Mouse (Mus musculus): ENCODE measurements around the gene Sin3a. TPM values are rescaled to one million over a fixed set of nuclear protein-coding genes. Genes with fewer than 3 reads are reported as not detected.

The Sin3a gene
- 10 to 100 TPM; 32.5 to 38.8 TPM for total RNA-seq (2021)

- peak; percentile 44 to 59 for DNase-seq (ENCODE audit: extremely low spot score in 1 of 2, low spot score in 1 of 2)
Measured at GRCm38 (mm10) chr9:57071801-57072351, at the start of gene Sin3a. Sin3a (plus strand) TSS chr9:57072040.

GRCm38 (mm10) chr9:57031756-57032155, 40.1 kb upstream of the Sin3a start:
- DNase-seq (ENCODE audit: extremely low spot score in 1 of 2, low spot score in 1 of 2) = no peak

- peak in 1 of 2 experiments; percentile 54 for DNase-seq (ENCODE audit: extremely low spot score in 1 of 2, low spot score in 1 of 2)
Measured at GRCm38 (mm10) chr9:57056237-57056636, 15.6 kb upstream of the Sin3a start.

- no peak for DNase-seq (ENCODE audit: extremely low spot score in 1 of 2, low spot score in 1 of 2)
Measured at GRCm38 (mm10) chr9:57064164-57064563, 7.7 kb upstream of the Sin3a start.

- DNase-seq (ENCODE audit: extremely low spot score in 1 of 2, low spot score in 1 of 2) = no peak
Measured at GRCm38 (mm10) chr9:57068266-57068665, 3.6 kb upstream of the Sin3a start.

- DNase-seq (ENCODE audit: extremely low spot score in 1 of 2, low spot score in 1 of 2) = no peak
Measured at GRCm38 (mm10) chr9:57070262-57070661, 1.6 kb upstream of the Sin3a start.

GRCm38 (mm10) chr9:57070800-57071545, 867 bp upstream of the Sin3a start:
- no peak for DNase-seq (ENCODE audit: extremely low spot score in 1 of 2, low spot score in 1 of 2)

- DNase-seq (ENCODE audit: extremely low spot score in 1 of 2, low spot score in 1 of 2) = no peak
Measured at GRCm38 (mm10) chr9:57072526-57072988, 717 bp downstream of the Sin3a start.

GRCm38 (mm10) chr9:57072989-57073789, 1.3 kb downstream of the Sin3a start:
- DNase-seq (ENCODE audit: extremely low spot score in 1 of 2, low spot score in 1 of 2) = peak; percentile 74 to 79

GRCm38 (mm10) chr9:57073790-57074094, 1.9 kb downstream of the Sin3a start:
- DNase-seq (ENCODE audit: extremely low spot score in 1 of 2, low spot score in 1 of 2) = no peak

- DNase-seq (ENCODE audit: extremely low spot score in 1 of 2, low spot score in 1 of 2) = peak in 1 of 2 experiments; percentile 10
Measured at GRCm38 (mm10) chr9:57074171-57074821, 2.5 kb downstream of the Sin3a start.

GRCm38 (mm10) chr9:57074822-57075603, 3.2 kb downstream of the Sin3a start:
- DNase-seq (ENCODE audit: extremely low spot score in 1 of 2, low spot score in 1 of 2) = peak; percentile 21 to 34

- peak; percentile 86 to 89 for DNase-seq (ENCODE audit: extremely low spot score in 1 of 2, low spot score in 1 of 2)
Measured at GRCm38 (mm10) chr9:57075681-57076381, 4.0 kb downstream of the Sin3a start.

- DNase-seq (ENCODE audit: extremely low spot score in 1 of 2, low spot score in 1 of 2) = peak; percentile 66 to 85
Measured at GRCm38 (mm10) chr9:57076701-57077660, 5.1 kb downstream of the Sin3a start.

- DNase-seq (ENCODE audit: extremely low spot score in 1 of 2, low spot score in 1 of 2) = no peak
Measured at GRCm38 (mm10) chr9:57082236-57082635, 10.4 kb downstream of the Sin3a start.

- DNase-seq (ENCODE audit: extremely low spot score in 1 of 2, low spot score in 1 of 2) = no peak
Measured at GRCm38 (mm10) chr9:57117261-57117755, 45.5 kb downstream of the Sin3a start.

GRCm38 (mm10) chr9:57129641-57130040, 57.8 kb downstream of the Sin3a start:
- DNase-seq (ENCODE audit: extremely low spot score in 1 of 2, low spot score in 1 of 2) = no peak
